Mouse (Mus musculus): ENCODE results near the gene Xlr3b.
"Not testable (repeated sequence)": the region's sequence is repeated elsewhere in the genome, so short reads cannot be mapped to it uniquely, and the experiment has no call there.

DNA sequence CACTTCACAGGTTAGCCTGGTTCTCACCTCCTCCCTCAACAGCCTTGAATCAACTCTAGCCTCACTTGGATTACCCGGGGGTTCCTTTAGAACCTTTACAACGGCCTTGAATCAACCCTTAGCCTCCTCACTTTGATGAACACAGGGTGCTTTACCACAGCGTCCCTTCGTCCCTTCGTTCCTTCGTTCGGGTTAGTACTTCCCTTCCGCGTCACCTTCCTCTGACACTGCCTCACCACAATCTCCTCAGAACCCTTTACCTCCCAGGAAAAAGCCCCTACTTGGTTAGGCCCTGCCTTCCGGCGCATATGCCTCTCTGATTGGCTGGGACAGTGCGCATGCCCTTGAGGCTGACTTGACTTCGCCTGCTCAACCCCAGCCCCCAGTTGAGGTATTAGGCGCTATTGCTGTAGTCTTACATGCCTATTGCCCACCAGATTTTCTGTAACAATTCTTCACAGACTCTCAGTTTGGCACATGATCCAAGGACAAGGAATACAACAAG lies 50.9 kb downstream of the Xlr3b start, which contains the start of gene Xlr4c:
- TF ChIP-seq CTCF (IDR thresholded peaks at IDR 0.05; ENCODE audit: control insufficient read depth, insufficient read depth, insufficient replicate concordance, low read depth, low read length); POLR2A (IDR thresholded peaks at IDR 0.05; ENCODE audit: control insufficient read depth, low read depth, low read length): not testable (repeated sequence)
